In genomic region chr9:71612981-71613380, GRCm38 (mm10) we compare ENCODE assay signal across 13 mouse cellular contexts. TPM values are rescaled to one million over a fixed set of nuclear protein-coding genes. Genes with fewer than 3 reads are reported as not detected.
A peak's percentile ranks its signal among the peaks of the same experiment; 100 is the strongest.
DNase-seq lines count a peak whose midpoint lies in the region; ATAC-seq and TF ChIP-seq lines count a peak whose summit lies in the region.
"Had no signal": no experiment of that assay in that cellular context is flagged by ENCODE, and none has a peak within 500 bp of the region (broad histone marks: within the 10 kb centered on the region; RNA-seq: fewer than 3 reads in every experiment).

No protein-coding gene starts in this region.

- no peak for DNase-seq in gastrocnemius, adult 2 months
- DNase-seq in gastrocnemius, adult 18-20 months (ENCODE audit: low spot score), result no peak
- no peak for DNase-seq in spleen, adult 2 months (ENCODE audit: low read depth in 1 of 2, low spot score in 2 of 2)
- DNase-seq in spleen, postnatal 36 days (ENCODE audit: low spot score in 2 of 2), result no peak
- peak; percentile 66 for DNase-seq in embryonic facial prominence, embryonic 11.5 days (ENCODE audit: low spot score)
- DNase-seq in thymus, postnatal 25 days, result peak; percentile 34
- DNase-seq in cerebellum, postnatal 25 days, result no peak
- no peak for DNase-seq in layer of hippocampus, adult 18-20 months (ENCODE audit: low spot score in 2 of 2)
- DNase-seq: cerebellum, adult 11-12 months; gastrocnemius, postnatal 36 days had no signal

- peak; percentile 66 for TF ChIP-seq CTCF in gastrocnemius, adult 2 months (IDR thresholded peaks at IDR 0.05)
- TF ChIP-seq CTCF in spleen, adult 2 months (IDR thresholded peaks at IDR 0.05; ENCODE audit: extremely low read depth, insufficient read depth, insufficient read length, insufficient replicate concordance), result peak; percentile 21; the same call in 1 of the 2 replicates

- no peak for TF ChIP-seq POLR2A in spleen, adult 2 months (IDR thresholded peaks at IDR 0.05; ENCODE audit: low read depth, low read length)

- H3K4me2 ChIP-seq in embryonic facial prominence, embryonic 11.5 days (ENCODE audit: low read depth, low read length), result no peak overlapping the region
- H3K4me2 ChIP-seq: limb, embryonic 12.5 days; stomach, embryonic 15.5 days had no signal

- ATAC-seq in embryonic facial prominence, embryonic 11.5 days (replicated peaks; ENCODE audit: insufficient number of reproducible peaks, low FRiP score, low TSS enrichment, low read depth), result no peak
- ATAC-seq: intestine, embryonic 16.5 days had no signal

- no peaks in the 10 kb centered on the region for H3K36me3 ChIP-seq in spleen, adult 2 months (ENCODE audit: control insufficient read depth, insufficient read depth, low read length)
- no peaks in the 10 kb centered on the region for H3K36me3 ChIP-seq in embryonic facial prominence, embryonic 11.5 days (replicated peaks; ENCODE audit: control insufficient read depth, insufficient read depth, low read depth, low read length)
- H3K36me3 ChIP-seq: limb, embryonic 12.5 days; stomach, embryonic 15.5 days had no signal

- no peaks in the 10 kb centered on the region for H3K4me1 ChIP-seq in spleen, adult 2 months (ENCODE audit: control insufficient read depth, insufficient read depth, insufficient read length)
- H3K4me1 ChIP-seq in embryonic facial prominence, embryonic 11.5 days (ENCODE audit: control insufficient read depth, insufficient read depth, low read length), result no peaks in the 10 kb centered on the region
- H3K4me1 ChIP-seq: stomach, embryonic 15.5 days had no signal

- 90% methylated on average over 6 of the region's 6 CpGs for WGBS in spleen, adult 2 months
- WGBS in embryonic facial prominence, embryonic 11.5 days, result 76% methylated on average over 6 of the region's 6 CpGs

- no peak overlapping the region for H3K9ac ChIP-seq in embryonic facial prominence, embryonic 11.5 days (replicated peaks; ENCODE audit: low read length)
- H3K9ac ChIP-seq: limb, embryonic 12.5 days; stomach, embryonic 15.5 days had no signal

- H3K27ac ChIP-seq in gastrocnemius, adult 2 months, result no peak overlapping the region
- H3K27ac ChIP-seq in spleen, adult 2 months (ENCODE audit: insufficient read depth, low read length), result no peak overlapping the region
- H3K27ac ChIP-seq in embryonic facial prominence, embryonic 11.5 days (replicated peaks; ENCODE audit: low read depth, low read length), result no peak overlapping the region
- H3K27ac ChIP-seq: limb, embryonic 12.5 days; stomach, embryonic 15.5 days had no signal

- H3K4me3 ChIP-seq in gastrocnemius, adult 2 months, result no peak overlapping the region
- H3K4me3 ChIP-seq in spleen, adult 2 months (ENCODE audit: extremely low read depth, insufficient read depth, insufficient read length), result no peak overlapping the region
- no peak overlapping the region for H3K4me3 ChIP-seq in embryonic facial prominence, embryonic 11.5 days (ENCODE audit: low read depth, low read length)
- H3K4me3 ChIP-seq: limb, embryonic 12.5 days; stomach, embryonic 15.5 days had no signal

- intact Hi-C loops in gastrocnemius, adult 2 months (cut with DNase I), result no loop called here

- H3K27me3 ChIP-seq in spleen, adult 2 months (ENCODE audit: control insufficient read depth, insufficient read depth, low read length), result no peaks in the 10 kb centered on the region
- H3K27me3 ChIP-seq in embryonic facial prominence, embryonic 11.5 days (ENCODE audit: control insufficient read depth, insufficient read depth, low read length), result no peaks in the 10 kb centered on the region
- H3K27me3 ChIP-seq: limb, embryonic 12.5 days; stomach, embryonic 15.5 days had no signal

- H3K9me3 ChIP-seq in embryonic facial prominence, embryonic 11.5 days (replicated peaks; ENCODE audit: control insufficient read depth, low read length), result no peaks in the 10 kb centered on the region
- H3K9me3 ChIP-seq: limb, embryonic 12.5 days; stomach, embryonic 15.5 days had no signal

RNA-seq across cellular contexts. Expression of gene Myzap, which starts 20.8 kb away (rescaled TPM):
- 1 to 10 TPM; 3.7 to 5.1 TPM for total RNA-seq in gastrocnemius, adult 2 months (2021)
- 1 to 10 TPM; 3.8 to 3.9 TPM for total RNA-seq in gastrocnemius, adult 18-20 months (2021)
- polyA plus RNA-seq in spleen, adult 2 months (2012; rRNA removed), result 1.6 and 1.8 TPM in 2 replicates
- 7.0 and 8.5 TPM in 2 replicates for polyA plus RNA-seq in embryonic facial prominence, embryonic 11.5 days (2014; fragmentation: Nextera tagmentation; extraction: Ambion mirVana)
- total RNA-seq in layer of hippocampus, adult 18-20 months (2021), result 1 to 10 TPM in 1 of 2 experiments, under 1 TPM in 1; 0.71 to 1.3 TPM

Comparison
In these comparisons a context has a peak if more than half of its experiments do, and no peak if none do; other contexts are left out.
1. DNase-seq: peak in embryonic facial prominence, embryonic 11.5 days (single experiment) and thymus, postnatal 25 days (single experiment); none in gastrocnemius, adult 2 months (single experiment), gastrocnemius, adult 18-20 months (single experiment), spleen, adult 2 months (0 of 2), spleen, postnatal 36 days (0 of 2), cerebellum, postnatal 25 days (0 of 2) and layer of hippocampus, adult 18-20 months (0 of 2).